Mouse (Mus musculus): Measurements from ENCODE around the gene Slc35d2.
"Not testable (repeated sequence)": the region's sequence is repeated elsewhere in the genome, so short reads cannot be mapped to it uniquely, and the experiment has no call there.

The Slc35d2 gene

GRCm38 (mm10) chr13:64052281-64052680, 76.9 kb downstream of the Slc35d2 start:
- not testable (repeated sequence) for DNase-seq (ENCODE audit: low spot score)

DNA sequence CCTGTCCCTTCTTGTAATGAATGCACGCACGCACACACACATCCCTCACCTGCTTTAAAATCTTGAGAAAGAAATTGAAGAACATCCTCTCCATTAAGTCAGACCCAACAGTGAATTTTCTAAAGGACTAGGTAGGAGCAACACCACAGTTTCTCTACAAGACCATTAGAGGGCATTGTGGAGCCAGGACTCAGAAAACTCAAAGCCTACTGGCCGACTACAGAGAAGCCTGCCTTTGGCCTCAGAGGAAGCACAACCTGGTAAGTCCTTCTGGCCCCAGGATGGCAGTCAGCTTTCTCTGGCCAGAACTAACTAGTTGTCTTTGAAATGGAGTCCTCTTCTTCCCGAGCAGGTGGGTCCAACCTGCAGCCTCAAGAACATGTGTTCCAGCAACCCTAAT, 78.3 kb downstream of the Slc35d2 start:
- no peak for DNase-seq (ENCODE audit: low spot score)

GRCm38 (mm10) chr13:64049535-64049934, 79.6 kb downstream of the Slc35d2 start:
- DNase-seq (ENCODE audit: low spot score), result no peak

GRCm38 (mm10) chr13:64048467-64048866, 80.7 kb downstream of the Slc35d2 start:
- no peak for DNase-seq (ENCODE audit: low spot score)

Data from ovary, postnatal 10 days (tissue).